Mouse (Mus musculus) limb, embryonic 11.5 days (tissue): ENCODE results near the gene Otop2. TPM values are rescaled to one million over a fixed set of nuclear protein-coding genes. Genes with fewer than 3 reads are reported as not detected.

Experiments
- ATAC-seq: fragments of 200-750 bp; cut with Nextera tagmentation; 2 replicates; pipeline ENCODE4 v1.8.0; 2017; ENCODE audit warnings: low read depth; ENCODE audit not compliant: insufficient number of reproducible peaks, low FRiP score, low TSS enrichment
- DNase-seq: peaks from one replicate; pipeline ENCODE4 v3.0.0-alpha.2; 2015; ENCODE audit warnings: low spot score
- H3K27ac ChIP-seq: fragments of 300-500 bp; sonication (generic); replicated peaks from 2 replicates; pipeline ENCODE4 v1.5.1; 2014; ENCODE audit warnings: low read depth, mild to moderate bottlenecking, low read length
- H3K27me3 ChIP-seq: fragments of 300-500 bp; sonication (generic); 2 replicates; pipeline ENCODE4 v1.6.1; 2014; ENCODE audit warnings: mild to moderate bottlenecking, low read length, mixed read lengths; ENCODE audit not compliant: control insufficient read depth, insufficient read depth
- H3K36me3 ChIP-seq: fragments of 300-500 bp; sonication (generic); 2 replicates; pipeline ENCODE4 v1.6.1; 2014; ENCODE audit warnings: mild to moderate bottlenecking, low read length, moderate library complexity, mixed read lengths; ENCODE audit not compliant: control insufficient read depth, insufficient read depth
- H3K4me1 ChIP-seq: fragments of 300-500 bp; sonication (generic); 2 replicates; pipeline ENCODE4 v1.6.1; 2014; ENCODE audit warnings: low read length, mixed read lengths; ENCODE audit not compliant: control insufficient read depth, insufficient read depth
- H3K4me2 ChIP-seq: fragments of 300-500 bp; sonication (generic); 2 replicates; pipeline ENCODE4 v1.6.1; 2014; ENCODE audit warnings: low read depth, mild to moderate bottlenecking, moderate library complexity; ENCODE audit not compliant: severe bottlenecking
- H3K4me3 ChIP-seq: fragments of 300-500 bp; sonication (generic); 2 replicates; pipeline ENCODE4 v1.5.1; 2014; ENCODE audit warnings: low read depth, low read length
- H3K9ac ChIP-seq: fragments of 300-500 bp; sonication (generic); 2 replicates; pipeline ENCODE4 v1.6.1; 2014; ENCODE audit warnings: mild to moderate bottlenecking, low read length
- H3K9me3 ChIP-seq: fragments of 300-500 bp; sonication (generic); 2 replicates; pipeline ENCODE4 v1.6.1; 2016; ENCODE audit warnings: low read length; ENCODE audit not compliant: control insufficient read depth
- WGBS: fragments of 180-500 bp; shearing (Covaris S2); extraction: QIAGEN DNeasy Blood & Tissue Kit; methylation state at CpG from one replicate; pipeline ENCODE4 v1.1.7; 2014; 5-methylcytosine and 5-hydroxymethylcytosine counted together
- polyA plus RNA-seq: library from polyadenylated mRNA; unstranded; fragments of >200 nt; fragmentation: Nextera tagmentation; extraction: Ambion mirVana; gene quantifications from 2 replicates; pipeline ENCODE4 v1.2.1, GENCODE M21; 2014

Otop2 gene
- polyA plus RNA-seq, 1 experiment from 2014 or later, result not detected

DNA sequence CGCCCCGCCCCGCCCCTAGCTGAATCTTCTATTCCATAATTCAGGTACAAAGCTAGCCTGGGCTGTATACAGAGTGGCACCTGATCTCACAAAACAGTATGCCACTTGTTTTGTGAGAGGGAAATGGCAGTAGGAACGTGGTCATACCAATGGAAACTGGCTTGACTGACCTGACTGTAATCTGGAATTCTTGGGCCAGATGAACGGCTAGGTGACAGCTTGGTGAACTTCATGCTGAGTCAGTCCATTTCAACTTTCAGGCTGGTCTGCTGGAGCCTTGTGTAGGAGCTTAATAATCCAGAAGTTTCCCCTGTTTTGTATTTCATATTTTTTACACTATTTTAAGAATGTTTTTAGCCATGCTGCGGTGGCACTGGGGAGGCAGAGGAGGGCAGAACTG, 28.8 kb upstream of the Otop2 start:
- Histone ChIP-seq H3K27ac (no peak overlapping the region), H3K9ac (no peak overlapping the region), H3K4me1 (peaks cover 4% of the 10 kb centered on the region; the same call in 1 of the 2 replicates), H3K4me2 (peak overlapping the region; percentile 65; the same call in 1 of the 2 replicates), H3K36me3 (no peaks in the 10 kb centered on the region), H3K4me3 (no peak overlapping the region), H3K9me3 (no peaks in the 10 kb centered on the region), H3K27me3 (no peaks in the 10 kb centered on the region)
- no peak for ATAC-seq
- WGBS, result 74% methylated on average over 6 of the region's 6 CpGs
- DNase-seq, result no peak

DNA sequence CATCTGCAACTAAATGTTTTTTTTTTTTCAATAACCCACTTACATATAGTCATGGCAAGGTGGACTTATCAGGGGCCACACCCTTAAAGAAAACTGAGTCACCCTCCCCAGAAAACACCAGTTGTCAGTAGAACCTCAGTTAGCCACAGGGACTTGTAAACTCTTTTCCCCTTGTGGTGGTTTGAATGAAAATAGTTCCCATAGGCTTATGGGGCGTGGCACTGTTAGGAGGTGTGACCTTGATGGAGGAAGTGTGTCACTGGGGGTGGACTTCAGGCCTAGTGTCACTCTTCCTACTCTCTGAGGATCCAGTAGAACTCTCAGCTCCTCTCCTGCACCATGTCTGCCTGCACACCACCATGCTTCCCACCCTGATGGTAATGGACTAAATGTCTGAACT, 27.2 kb upstream of the Otop2 start:
- DNase-seq (no peak), ATAC-seq (no peak)
- Histone ChIP-seq H3K27me3 (no peaks in the 10 kb centered on the region), H3K4me3 (no peak overlapping the region), H3K36me3 (no peaks in the 10 kb centered on the region), H3K9me3 (no peaks in the 10 kb centered on the region), H3K4me2 (no peak overlapping the region), H3K27ac (no peak overlapping the region), H3K9ac (no peak overlapping the region), H3K4me1 (peaks cover 4% of the 10 kb centered on the region; the same call in 1 of the 2 replicates)
- 54% methylated on average over 1 of the region's 1 CpGs for WGBS

DNA sequence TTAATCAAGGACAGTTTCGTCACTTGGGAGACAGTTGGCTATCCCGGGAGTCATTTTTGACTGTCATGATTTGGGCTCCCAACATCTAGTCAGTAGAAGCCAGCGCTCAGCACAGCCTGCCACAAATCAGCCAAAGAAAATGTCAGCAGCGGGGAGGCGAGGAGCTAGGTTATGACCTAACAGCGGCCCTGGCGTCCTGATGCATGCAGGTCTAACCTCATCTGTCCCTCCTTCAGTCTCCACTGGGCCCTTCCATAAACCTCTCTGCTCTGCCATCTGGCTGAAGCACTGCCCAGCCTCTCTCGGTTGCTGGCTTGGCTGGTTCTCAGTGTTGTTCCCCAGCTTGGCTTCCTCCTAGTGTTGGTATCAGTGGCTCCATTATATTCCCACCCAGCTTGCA, 24.7 kb upstream of the Otop2 start:
- ATAC-seq (no peak), DNase-seq (no peak)
- H3K9ac ChIP-seq, result no peak overlapping the region
- 74% methylated on average over 8 of the region's 8 CpGs for WGBS
- no peaks in the 10 kb centered on the region for H3K9me3 ChIP-seq
- H3K27me3 ChIP-seq, result no peaks in the 10 kb centered on the region
- no peak overlapping the region for H3K4me3 ChIP-seq
- no peak overlapping the region for H3K4me2 ChIP-seq
- no peak overlapping the region for H3K27ac ChIP-seq
- H3K4me1 ChIP-seq, result no peaks in the 10 kb centered on the region
- H3K36me3 ChIP-seq, result no peaks in the 10 kb centered on the region

DNA sequence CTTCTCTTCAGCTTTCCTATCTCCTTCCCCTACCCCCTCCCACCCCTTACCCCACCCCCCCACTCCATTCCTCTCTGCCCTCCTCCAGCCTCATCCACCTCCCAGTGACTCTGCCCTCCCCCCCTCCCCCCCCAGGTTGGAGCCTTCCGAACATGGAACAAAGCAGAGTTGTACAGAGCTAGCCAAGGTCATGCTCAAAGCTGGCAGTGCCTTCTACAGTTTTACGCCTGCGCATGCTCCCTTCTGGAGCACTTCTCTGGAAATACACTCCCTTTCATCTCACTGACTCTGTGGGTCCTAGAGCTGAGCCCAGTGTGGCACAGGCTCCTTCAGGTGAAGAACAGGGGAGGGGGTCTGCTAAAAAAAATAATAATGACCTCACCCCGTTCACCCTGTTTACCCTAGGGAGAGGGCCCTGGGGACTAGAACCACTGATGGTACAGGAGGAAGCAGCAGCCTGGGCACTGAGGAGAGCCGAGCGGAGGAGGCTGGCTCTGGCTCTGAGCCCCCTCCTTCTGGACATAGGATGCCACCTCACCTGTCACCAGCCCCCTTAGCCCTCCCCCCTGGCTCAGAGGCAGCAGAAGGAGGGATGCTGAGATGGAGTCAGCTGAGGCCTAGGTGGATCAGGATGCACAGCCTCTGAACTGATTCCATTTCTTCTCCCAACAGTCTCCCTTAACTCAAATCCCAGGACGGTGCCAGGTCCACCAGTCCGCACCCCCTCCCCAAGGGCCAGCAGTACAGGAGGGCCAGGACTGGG, 24.1 kb upstream of the Otop2 start:
- DNase-seq (no peak), ATAC-seq (no peak)
- no peaks in the 10 kb centered on the region for H3K27me3 ChIP-seq
- no peak overlapping the region for H3K9ac ChIP-seq
- no peaks in the 10 kb centered on the region for H3K4me1 ChIP-seq
- H3K36me3 ChIP-seq, result no peaks in the 10 kb centered on the region
- no peak overlapping the region for H3K4me3 ChIP-seq
- no peaks in the 10 kb centered on the region for H3K9me3 ChIP-seq
- no peak overlapping the region for H3K27ac ChIP-seq
- no peak overlapping the region for H3K4me2 ChIP-seq
- whole genome bisulfite sequencing, result 93% methylated on average over 7 of the region's 8 CpGs

DNA sequence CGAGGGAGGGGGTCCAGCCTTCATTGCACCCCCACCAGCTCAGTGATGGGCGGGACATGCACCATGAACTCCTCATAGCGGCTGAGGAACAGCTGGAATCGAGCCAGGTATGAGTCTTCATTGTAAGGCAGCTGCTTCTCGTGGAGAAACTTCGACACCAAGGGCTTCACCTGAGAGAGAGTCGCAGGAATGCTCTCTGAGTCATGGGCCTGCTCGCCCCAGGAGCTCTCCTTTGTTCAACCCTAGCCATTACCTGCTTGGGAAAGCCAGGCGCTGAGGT, 23.5 kb upstream of the Otop2 start:
- 72% methylated on average over 9 of the region's 9 CpGs for WGBS
- no peak overlapping the region for H3K4me2 ChIP-seq
- no peaks in the 10 kb centered on the region for H3K27me3 ChIP-seq
- ATAC-seq (no peak), DNase-seq (no peak)
- no peaks in the 10 kb centered on the region for H3K4me1 ChIP-seq
- no peak overlapping the region for H3K27ac ChIP-seq
- no peaks in the 10 kb centered on the region for H3K9me3 ChIP-seq
- H3K4me3 ChIP-seq, result no peak overlapping the region
- H3K9ac ChIP-seq, result no peak overlapping the region
- H3K36me3 ChIP-seq, result no peaks in the 10 kb centered on the region

DNA sequence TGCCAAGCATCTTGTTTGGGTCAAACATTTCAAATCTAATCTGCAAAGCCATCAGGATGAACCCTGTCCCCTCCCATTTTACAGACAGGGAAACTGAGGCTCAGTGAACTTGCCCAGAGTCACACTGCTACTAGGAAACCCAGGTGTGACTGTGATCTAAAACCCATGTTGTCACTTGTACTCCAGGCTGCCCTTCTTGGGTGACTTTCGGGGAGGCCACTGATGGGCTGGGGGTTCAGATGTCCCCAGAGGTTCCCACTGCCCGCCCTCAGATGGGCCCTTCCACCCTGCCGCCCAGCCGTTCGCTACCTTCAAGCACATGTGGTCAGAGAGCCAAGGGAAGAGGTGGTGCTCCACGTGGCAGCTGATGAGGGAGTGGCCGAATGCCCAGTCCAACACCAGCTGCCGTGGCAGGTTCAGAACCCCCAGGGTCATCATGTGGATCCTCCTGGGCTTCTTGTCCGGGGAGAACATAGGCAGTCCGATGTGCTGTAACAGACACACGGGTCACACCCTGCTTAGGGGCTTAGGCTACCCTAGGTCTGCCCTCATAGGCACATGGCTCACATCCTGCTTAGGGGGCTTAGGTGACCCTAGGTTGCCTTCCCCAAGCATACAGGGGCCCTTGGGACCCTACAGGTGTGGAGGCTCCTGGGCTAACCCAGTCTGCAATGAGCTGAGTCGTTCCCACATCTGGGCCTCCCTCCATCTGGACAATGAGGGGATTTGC, 22.9 kb upstream of the Otop2 start:
- DNase-seq, result no peak
- Histone ChIP-seq H3K4me1 (no peaks in the 10 kb centered on the region), H3K27ac (no peak overlapping the region), H3K36me3 (no peaks in the 10 kb centered on the region), H3K27me3 (no peaks in the 10 kb centered on the region), H3K9me3 (no peaks in the 10 kb centered on the region), H3K4me2 (no peak overlapping the region), H3K4me3 (no peak overlapping the region), H3K9ac (no peak overlapping the region)
- WGBS, result 84% methylated on average over 12 of the region's 12 CpGs
- ATAC-seq, result no peak

DNA sequence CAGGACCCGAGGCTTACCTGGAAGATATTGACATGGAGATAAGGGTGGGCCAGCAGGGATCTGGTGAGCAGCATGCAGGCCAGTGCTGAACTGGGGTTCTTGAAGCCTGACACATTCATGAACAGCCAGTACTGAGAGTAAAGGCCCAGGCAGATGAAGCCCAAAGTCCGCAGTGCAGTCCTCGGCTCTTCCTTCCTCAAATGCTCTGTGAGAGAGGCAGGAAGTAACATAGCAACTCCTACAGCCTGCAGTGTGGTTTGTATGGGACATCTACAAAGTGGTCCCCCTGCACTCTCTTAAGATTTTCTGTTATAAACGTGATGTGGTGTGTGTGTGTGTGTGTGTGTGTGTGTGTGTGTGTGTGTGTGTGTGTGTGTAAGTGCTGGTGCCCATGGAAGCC, 21.7 kb upstream of the Otop2 start:
- no peak overlapping the region for H3K4me2 ChIP-seq
- H3K36me3 ChIP-seq, result no peaks in the 10 kb centered on the region
- DNase-seq (no peak), ATAC-seq (no peak)
- no peaks in the 10 kb centered on the region for H3K9me3 ChIP-seq
- no peak overlapping the region for H3K9ac ChIP-seq
- no peaks in the 10 kb centered on the region for H3K4me1 ChIP-seq
- WGBS, result 75% methylated on average over 4 of the region's 4 CpGs
- H3K27me3 ChIP-seq, result no peaks in the 10 kb centered on the region
- H3K27ac ChIP-seq, result no peak overlapping the region
- no peak overlapping the region for H3K4me3 ChIP-seq

DNA sequence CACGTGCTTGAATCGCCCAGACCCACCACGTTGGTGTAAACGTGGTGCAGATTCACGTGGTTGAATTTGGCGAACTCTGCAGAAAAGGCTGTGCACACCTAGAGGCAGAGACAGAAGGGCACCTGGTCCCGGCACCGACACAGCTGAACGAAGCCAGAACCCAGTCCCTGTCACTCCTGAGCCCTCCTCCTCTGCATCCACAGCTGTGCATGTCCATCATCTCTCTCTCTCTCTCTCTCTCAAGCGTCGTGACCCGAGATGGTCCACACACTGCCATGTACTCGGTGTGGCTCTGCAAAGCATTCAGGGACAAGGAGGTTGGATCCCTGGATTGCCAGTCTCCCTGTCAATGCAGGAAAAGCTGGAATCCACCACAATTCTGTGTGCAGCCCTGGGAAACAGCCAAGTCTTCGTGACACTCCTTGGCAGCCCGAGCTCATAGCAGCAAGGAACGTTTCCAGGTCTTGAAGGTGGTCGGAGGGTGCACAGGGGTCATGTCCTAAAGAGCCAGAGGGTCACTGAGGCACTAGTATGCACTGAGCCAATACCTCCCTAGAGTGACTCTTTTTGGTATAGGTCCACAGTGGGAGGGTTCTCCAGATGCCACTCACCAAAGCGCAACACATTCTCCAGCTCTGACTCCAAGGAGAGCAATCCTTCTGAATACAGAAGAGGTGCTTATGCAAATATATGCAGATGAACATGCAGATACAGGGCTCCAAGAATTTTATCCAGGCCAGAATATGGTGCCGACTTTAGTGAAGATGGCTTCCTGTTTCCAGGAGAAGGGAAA, 20.6 kb upstream of the Otop2 start:
- Histone ChIP-seq H3K9me3 (no peaks in the 10 kb centered on the region), H3K4me3 (no peak overlapping the region), H3K9ac (no peak overlapping the region), H3K36me3 (no peaks in the 10 kb centered on the region), H3K4me2 (no peak overlapping the region), H3K27ac (no peak overlapping the region), H3K4me1 (no peaks in the 10 kb centered on the region), H3K27me3 (no peaks in the 10 kb centered on the region)
- WGBS, result 78% methylated on average over 19 of the region's 19 CpGs
- ATAC-seq, result no peak
- DNase-seq, result no peak
